13 mouse cellular contexts compared by ENCODE assay signal in the genomic region with DNA sequence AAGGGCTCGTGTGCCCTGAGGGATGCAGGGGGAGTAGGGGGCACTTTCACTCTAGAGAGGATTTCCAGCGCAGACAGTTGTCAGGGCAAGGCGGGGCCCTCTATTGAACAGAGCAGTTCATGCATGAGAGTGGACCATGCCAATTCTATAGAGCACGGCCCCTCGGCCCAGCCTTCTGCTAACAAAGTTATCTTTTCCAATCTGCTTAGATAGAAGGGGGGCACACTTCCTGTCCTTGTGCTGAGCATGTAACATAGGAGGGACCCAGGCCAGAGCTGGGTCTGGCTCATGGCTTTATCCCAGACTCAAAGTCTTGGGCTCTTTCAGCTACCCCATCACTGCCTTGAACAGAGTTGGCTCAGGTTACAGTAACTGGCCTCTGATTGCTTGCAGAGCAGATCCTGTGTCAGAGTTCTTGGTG. TPM values are rescaled to one million over a fixed set of nuclear protein-coding genes. Genes with fewer than 3 reads are reported as not detected.
A peak's percentile ranks its signal among the peaks of the same experiment; 100 is the strongest.
DNase-seq lines count a peak whose midpoint lies in the region; ATAC-seq lines count a peak whose summit lies in the region.
"Had no signal": no experiment of that assay in that cellular context is flagged by ENCODE, and none has a peak within 500 bp of the region (broad histone marks: within the 10 kb centered on the region; RNA-seq: fewer than 3 reads in every experiment).

No protein-coding gene starts in this region.

- H3K27ac ChIP-seq in limb, embryonic 11.5 days (replicated peaks; ENCODE audit: low read depth, low read length), result no peak overlapping the region
- H3K27ac ChIP-seq in limb, embryonic 10.5 days, result no peak overlapping the region
- no peak overlapping the region for H3K27ac ChIP-seq in hindbrain, embryonic 15.5 days (replicated peaks)
- H3K27ac ChIP-seq: liver, embryonic 14.5 days had no signal

- H3K9ac ChIP-seq in limb, embryonic 11.5 days (ENCODE audit: low read length), result no peak overlapping the region
- H3K9ac ChIP-seq in hindbrain, embryonic 15.5 days, result no peak overlapping the region
- H3K9ac ChIP-seq: liver, embryonic 14.5 days had no signal

- H3K9me3 ChIP-seq in limb, embryonic 11.5 days (ENCODE audit: control insufficient read depth, low read length), result no peaks in the 10 kb centered on the region
- H3K9me3 ChIP-seq in limb, embryonic 10.5 days (replicated peaks), result no peaks in the 10 kb centered on the region
- H3K9me3 ChIP-seq in hindbrain, embryonic 15.5 days, result no peaks in the 10 kb centered on the region
- H3K9me3 ChIP-seq: G1E had no signal

- no peak overlapping the region for H3K4me3 ChIP-seq in limb, embryonic 11.5 days (ENCODE audit: low read depth, low read length)
- H3K4me3 ChIP-seq in limb, embryonic 10.5 days, result no peak overlapping the region
- no peak overlapping the region for H3K4me3 ChIP-seq in hindbrain, embryonic 15.5 days

- 60% methylated on average over 5 of the region's 5 CpGs for WGBS in limb, embryonic 11.5 days
- 57% methylated on average over 5 of the region's 5 CpGs for WGBS in limb, embryonic 10.5 days
- 13% methylated on average over 5 of the region's 5 CpGs for WGBS in hindbrain, embryonic 15.5 days

- H3K27me3 ChIP-seq in limb, embryonic 11.5 days (ENCODE audit: control insufficient read depth, insufficient read depth, low read length), result peaks cover 8% of the 10 kb centered on the region; the same call in 1 of the 2 replicates
- H3K27me3 ChIP-seq in limb, embryonic 10.5 days (ENCODE audit: low read depth, poor library complexity, severe bottlenecking), result peaks cover 72% of the 10 kb centered on the region
- 0 out of 2 replicates have a peak, but pooled peaks cover 5% of the 10 kb centered on the region for H3K27me3 ChIP-seq in hindbrain, embryonic 15.5 days

- peak; percentile 47; the same call in 1 of the 2 replicates for ATAC-seq in limb, embryonic 11.5 days (ENCODE audit: insufficient number of reproducible peaks, low FRiP score, low TSS enrichment, low read depth)
- ATAC-seq in hindbrain, embryonic 15.5 days (ENCODE audit: low FRiP score, low read depth), result peak; percentile 69; the same call in 1 of the 2 replicates

- no peak overlapping the region for H3K4me2 ChIP-seq in limb, embryonic 11.5 days (ENCODE audit: low read depth, severe bottlenecking)
- peak overlapping the region; percentile 24; the same call in 1 of the 2 replicates for H3K4me2 ChIP-seq in hindbrain, embryonic 15.5 days

- peaks cover 5% of the 10 kb centered on the region; the same call in 1 of the 2 replicates for H3K4me1 ChIP-seq in limb, embryonic 11.5 days (ENCODE audit: control insufficient read depth, insufficient read depth, low read length)
- peaks cover 11% of the 10 kb centered on the region for H3K4me1 ChIP-seq in limb, embryonic 10.5 days
- peaks cover 11% of the 10 kb centered on the region; the same call in 1 of the 2 replicates for H3K4me1 ChIP-seq in hindbrain, embryonic 15.5 days (replicated peaks)

- H3K36me3 ChIP-seq in limb, embryonic 11.5 days (ENCODE audit: control insufficient read depth, insufficient read depth, low read length), result no peaks in the 10 kb centered on the region
- no peaks in the 10 kb centered on the region for H3K36me3 ChIP-seq in limb, embryonic 10.5 days
- no peaks in the 10 kb centered on the region for H3K36me3 ChIP-seq in hindbrain, embryonic 15.5 days
- H3K36me3 ChIP-seq: G1E had no signal

- peak; percentile 12 for DNase-seq in adrenal gland, postnatal 10 days
- DNase-seq in adrenal gland, postnatal 36 days, result no peak
- no peak for DNase-seq in limb, embryonic 11.5 days (ENCODE audit: low spot score)
- DNase-seq in limb, embryonic 10.5 days (ENCODE audit: low spot score), result no peak
- DNase-seq in gastrocnemius, postnatal 25 days, result no peak
- no peak for DNase-seq in frontal cortex, adult 2 months (ENCODE audit: extremely low spot score in 1 of 2, low spot score in 1 of 2)
- DNase-seq in layer of hippocampus, adult 9-10 months (ENCODE audit: low spot score), result no peak
- DNase-seq: cerebellum, adult 18-20 months had no signal

RNA-seq across cellular contexts. Expression of a gene that starts 5.5 kb away (rescaled TPM):
- not detected for total RNA-seq in adrenal gland, postnatal 10 days (2021)
- not detected for total RNA-seq in adrenal gland, postnatal 36 days (2021)
- polyA plus RNA-seq in limb, embryonic 11.5 days (2014; fragmentation: Nextera tagmentation; extraction: Ambion mirVana), result not detected in 2 replicates
- 0.03 TPM in 1 of 2 replicates, not detected in the other for polyA plus RNA-seq in limb, embryonic 10.5 days (2016; fragmentation: Nextera tagmentation; extraction: Ambion mirVana)
- 0.03 TPM in 1 of 2 replicates, not detected in the other for polyA plus RNA-seq in hindbrain, embryonic 15.5 days (2015; fragmentation: Nextera tagmentation; extraction: Ambion mirVana)
- not detected for total RNA-seq in gastrocnemius, postnatal 25 days (2021)
- polyA plus RNA-seq in frontal cortex, adult 2 months (2012; rRNA removed), result not detected in 2 replicates
- total RNA-seq: layer of hippocampus, adult 18-20 months; megakaryocyte, adult 5-6 weeks had no signal
- polyA plus RNA-seq: G1E; liver, embryonic 14.5 days had no signal

RNA-seq across cellular contexts. Expression of a gene that starts 26.1 kb away (rescaled TPM):
- total RNA-seq in adrenal gland, postnatal 10 days (2021), result 10 to 100 TPM; 27.7 to 31.2 TPM
- total RNA-seq in adrenal gland, postnatal 36 days (2021), result 10 to 100 TPM; 34.7 to 38.5 TPM
- 37.0 and 40.7 TPM in 2 replicates for polyA plus RNA-seq in limb, embryonic 11.5 days (2014; fragmentation: Nextera tagmentation; extraction: Ambion mirVana)
- 35.9 and 36.5 TPM in 2 replicates for polyA plus RNA-seq in limb, embryonic 10.5 days (2016; fragmentation: Nextera tagmentation; extraction: Ambion mirVana)
- 38.5 and 41.6 TPM in 2 replicates for polyA plus RNA-seq in hindbrain, embryonic 15.5 days (2015; fragmentation: Nextera tagmentation; extraction: Ambion mirVana)
- total RNA-seq in gastrocnemius, postnatal 25 days (2021), result 10 to 100 TPM; 13.8 to 20.6 TPM
- polyA plus RNA-seq in frontal cortex, adult 2 months (2012; rRNA removed), result 17.7 and 19.3 TPM in 2 replicates

RNA-seq across cellular contexts. Expression of a gene that starts 26.8 kb away (rescaled TPM):
- 1 to 10 TPM; 3.9 to 4.4 TPM for total RNA-seq in adrenal gland, postnatal 10 days (2021)
- 1 to 10 TPM in 1 of 2 experiments, under 1 TPM in 1; 0.76 to 3.6 TPM for total RNA-seq in adrenal gland, postnatal 36 days (2021)
- 3.7 and 4.8 TPM in 2 replicates for polyA plus RNA-seq in limb, embryonic 11.5 days (2014; fragmentation: Nextera tagmentation; extraction: Ambion mirVana)
- 11.3 and 14.0 TPM in 2 replicates for polyA plus RNA-seq in limb, embryonic 10.5 days (2016; fragmentation: Nextera tagmentation; extraction: Ambion mirVana)
- polyA plus RNA-seq in hindbrain, embryonic 15.5 days (2015; fragmentation: Nextera tagmentation; extraction: Ambion mirVana), result 3.1 and 3.3 TPM in 2 replicates
- 1 to 10 TPM; 2.8 to 6.2 TPM for total RNA-seq in gastrocnemius, postnatal 25 days (2021)
- polyA plus RNA-seq in frontal cortex, adult 2 months (2012; rRNA removed), result 0.55 and 0.62 TPM in 2 replicates
- total RNA-seq: megakaryocyte, adult 5-6 weeks had no signal
